Mouse (Mus musculus) MEL (cell line): ENCODE results near the gene Igsf6. TPM values are rescaled to one million over a fixed set of nuclear protein-coding genes. Genes with fewer than 3 reads are reported as not detected.
A peak's percentile ranks its signal among the peaks of the same experiment; 100 is the strongest.

Experiments
- DNase-seq: peaks from one replicate; pipeline ENCODE4 v3.0.0; 2011; ENCODE audit warnings: low read depth, low spot score
- H3K27ac ChIP-seq: 2 replicates; pipeline ENCODE4 v1.5.1; 2012; ENCODE audit warnings: low read depth, mild to moderate bottlenecking, control low read depth, low read length, moderate library complexity; ENCODE audit not compliant: control insufficient read depth
- H3K27me3 ChIP-seq, 2 experiments: fragments of 150-350 bp in 1 of 2; sonication (generic) in 1 of 2; 2 replicates each; pipeline ENCODE4 v1.6.1; 2012; ENCODE audit warnings: low read length in 2 of 2, mild to moderate bottlenecking in 2 of 2, improper control_type of control experiment in 1 of 2, moderate library complexity in 1 of 2; ENCODE audit not compliant: insufficient read depth in 2 of 2, control insufficient read depth in 1 of 2
- H3K36me3 ChIP-seq, 2 experiments: 2 replicates each; pipeline ENCODE4 v1.6.1; 2012 to 2014; ENCODE audit warnings: low read length in 2 of 2, improper control_type of control experiment in 1 of 2, inconsistent platforms in 1 of 2, mild to moderate bottlenecking in 1 of 2; ENCODE audit not compliant: insufficient read depth in 2 of 2, control insufficient read depth in 1 of 2
- H3K4me1 ChIP-seq, 2 experiments: fragments of 150-350 bp in 1 of 2; sonication (generic) in 1 of 2; 2 replicates each; pipeline ENCODE4 v1.6.1; 2012; ENCODE audit warnings: low read length in 2 of 2, improper control_type of control experiment in 1 of 2, mild to moderate bottlenecking in 1 of 2; ENCODE audit not compliant: insufficient read depth in 2 of 2, control insufficient read depth in 1 of 2
- H3K4me3 ChIP-seq, 2 experiments: fragments of 150-350 bp in 1 of 2; sonication (generic) in 1 of 2; 2 replicates each; pipeline ENCODE4 v1.5.1; 2012; ENCODE audit warnings: low read depth in 2 of 2, low read length in 2 of 2, mild to moderate bottlenecking in 2 of 2, moderate library complexity in 2 of 2, control low read depth in 1 of 2, improper control_type of control experiment in 1 of 2; ENCODE audit not compliant: control insufficient read depth in 1 of 2, insufficient read depth in 1 of 2
- H3K79me2 ChIP-seq: 2 replicates; pipeline ENCODE4 v1.6.1; 2012; ENCODE audit warnings: mild to moderate bottlenecking, low read length, moderate library complexity; ENCODE audit not compliant: control insufficient read depth, poor library complexity, insufficient read depth
- H3K9ac ChIP-seq: 2 replicates; pipeline ENCODE4 v1.6.1; 2012; ENCODE audit warnings: low read depth, mild to moderate bottlenecking, control low read depth, low read length, moderate library complexity; ENCODE audit not compliant: control insufficient read depth, poor library complexity, severe bottlenecking
- H3K9me3 ChIP-seq: fragments of 150-350 bp; sonication (generic); replicated peaks from 2 replicates; pipeline ENCODE4 v1.6.1; 2012; ENCODE audit warnings: mild to moderate bottlenecking, low read length, improper control_type of control experiment, moderate library complexity; ENCODE audit not compliant: insufficient read depth
- CHD1 ChIP-seq: IDR thresholded peaks from 2 replicates; pipeline ENCODE4 v1.6.1; 2012; ENCODE audit warnings: low read depth, mild to moderate bottlenecking, inconsistent platforms, low read length, improper control_type of control experiment
- CHD2 ChIP-seq: IDR thresholded peaks from 2 replicates; pipeline ENCODE4 v1.6.1; 2011; ENCODE audit warnings: low read length, improper control_type of control experiment
- CTCF ChIP-seq, 3 experiments: IDR thresholded peaks in 2 of 3; conservative IDR thresholded peaks in 1 of 3; 2 replicates each; pipeline ENCODE4 v1.5.1; 2011 to 2012; ENCODE audit warnings: low read length in 3 of 3, low read depth in 2 of 3, mild to moderate bottlenecking in 2 of 3, improper control_type of control experiment in 1 of 3, inconsistent platforms in 1 of 3, mixed read lengths in 1 of 3, moderate library complexity in 1 of 3; ENCODE audit not compliant: control insufficient read depth in 1 of 3, insufficient read depth in 1 of 3, poor library complexity in 1 of 3, severe bottlenecking in 1 of 3
- E2F4 ChIP-seq: IDR thresholded peaks from 2 replicates; pipeline ENCODE4 v1.6.1; 2011; ENCODE audit warnings: low read depth, low read length, improper control_type of control experiment, borderline replicate concordance
- ETS1 ChIP-seq: IDR thresholded peaks from 2 replicates; pipeline ENCODE4 v1.6.1; 2012; ENCODE audit warnings: low read depth, mild to moderate bottlenecking, inconsistent platforms, low read length, improper control_type of control experiment, moderate library complexity
- KAT2A ChIP-seq: conservative IDR thresholded peaks from 2 replicates; pipeline ENCODE4 v1.6.1; 2012; ENCODE audit warnings: low read depth, low read length, improper control_type of control experiment, inconsistent platforms
- MAFK ChIP-seq: IDR thresholded peaks from 2 replicates; pipeline ENCODE4 v1.6.1; 2011; ENCODE audit warnings: low read depth, mild to moderate bottlenecking, low read length, improper control_type of control experiment, borderline replicate concordance
- MAX ChIP-seq: IDR thresholded peaks from 2 replicates; pipeline ENCODE4 v1.6.1; 2011; ENCODE audit warnings: low read length, improper control_type of control experiment
- MAZ ChIP-seq: IDR thresholded peaks from 2 replicates; pipeline ENCODE4 v1.6.1; 2012; ENCODE audit warnings: low read depth, mild to moderate bottlenecking, inconsistent platforms, low read length, improper control_type of control experiment
- MEF2A ChIP-seq: IDR thresholded peaks from 2 replicates; pipeline ENCODE4 v1.6.1; 2014; ENCODE audit warnings: low read depth, mild to moderate bottlenecking, inconsistent platforms, low read length, improper control_type of control experiment; ENCODE audit not compliant: poor library complexity, insufficient replicate concordance, severe bottlenecking; ENCODE audit errors: extremely low read depth
- MXI1 ChIP-seq: IDR thresholded peaks from 2 replicates; pipeline ENCODE4 v1.6.1; 2011; ENCODE audit warnings: mild to moderate bottlenecking, low read depth, low read length, improper control_type of control experiment
- MYB ChIP-seq: IDR thresholded peaks from 2 replicates; pipeline ENCODE4 v1.6.1; 2011; ENCODE audit warnings: mild to moderate bottlenecking, low read depth, low read length, improper control_type of control experiment
- MYC ChIP-seq: IDR thresholded peaks from 2 replicates; pipeline ENCODE4 v1.6.1; 2011; ENCODE audit warnings: low read depth, mild to moderate bottlenecking, low read length, improper control_type of control experiment, moderate library complexity
- NRF1 ChIP-seq: IDR thresholded peaks from 2 replicates; pipeline ENCODE4 v1.6.1; 2014; ENCODE audit warnings: low read depth, mild to moderate bottlenecking, inconsistent platforms, low read length, improper control_type of control experiment, moderate library complexity; ENCODE audit not compliant: poor library complexity, insufficient read depth, severe bottlenecking
- POLR2A ChIP-seq, 2 experiments: IDR thresholded peaks; 2 replicates each; pipeline ENCODE4 v1.6.1; 2011 to 2012; ENCODE audit warnings: low read length in 2 of 2, mild to moderate bottlenecking in 2 of 2, control low read depth in 1 of 2, improper control_type of control experiment in 1 of 2, low read depth in 1 of 2, moderate library complexity in 1 of 2; ENCODE audit not compliant: control insufficient read depth in 1 of 2, insufficient read depth in 1 of 2, poor library complexity in 1 of 2
- POLR2AphosphoS2 ChIP-seq: IDR thresholded peaks from 2 replicates; pipeline ENCODE4 v1.6.1; 2011; ENCODE audit warnings: low read length, improper control_type of control experiment
- RAD21 ChIP-seq: IDR thresholded peaks from 2 replicates; pipeline ENCODE4 v1.6.1; 2011; ENCODE audit warnings: mild to moderate bottlenecking, low read depth, low read length, improper control_type of control experiment
- SMC3 ChIP-seq: IDR thresholded peaks from 2 replicates; pipeline ENCODE4 v1.6.1; 2011; ENCODE audit warnings: low read depth, low read length, improper control_type of control experiment
- TAL1 ChIP-seq: IDR thresholded peaks from 2 replicates; pipeline ENCODE4 v1.6.1; 2012; ENCODE audit warnings: mild to moderate bottlenecking, inconsistent platforms, low read length, moderate library complexity, mixed read lengths
- TBP ChIP-seq: IDR thresholded peaks from 2 replicates; pipeline ENCODE4 v1.8.0; 2011; ENCODE audit warnings: low read depth, low read length, improper control_type of control experiment
- TCF12 ChIP-seq: IDR thresholded peaks from 2 replicates; pipeline ENCODE4 v1.6.1; 2014; ENCODE audit warnings: low read depth, mild to moderate bottlenecking, inconsistent platforms, low read length, improper control_type of control experiment, moderate library complexity
- USF1 ChIP-seq: IDR thresholded peaks from 2 replicates; pipeline ENCODE4 v1.6.1; 2014; ENCODE audit warnings: low read depth, mild to moderate bottlenecking, inconsistent platforms, low read length, improper control_type of control experiment, moderate library complexity
- ZC3H11A ChIP-seq: IDR thresholded peaks from 2 replicates; pipeline ENCODE4 v1.6.1; 2012; ENCODE audit warnings: low read depth, mild to moderate bottlenecking, inconsistent platforms, low read length, improper control_type of control experiment
- ZKSCAN1 ChIP-seq: IDR thresholded peaks from 2 replicates; pipeline ENCODE4 v1.6.1; 2012; ENCODE audit warnings: low read depth, mild to moderate bottlenecking, inconsistent platforms, low read length, improper control_type of control experiment, moderate library complexity
- ZNF384 ChIP-seq: IDR thresholded peaks from 2 replicates; pipeline ENCODE4 v1.6.1; 2012; ENCODE audit warnings: low read depth, mild to moderate bottlenecking, inconsistent platforms, low read length, improper control_type of control experiment
- polyA plus RNA-seq, 2 experiments: library from polyadenylated mRNA; stranded (reverse) in 1 of 2; unstranded in 1 of 2; fragments of >175 nt in 1 of 2; fragments of >200 nt in 1 of 2; gene quantifications; 2 replicates each; pipeline versions ENCODE4 v1.2.1 to v1.2.4; 2012; ENCODE audit warnings: low replicate concordance in 2 of 2, low read depth in 1 of 2; ENCODE audit not compliant: insufficient read length in 2 of 2, insufficient read depth in 1 of 2, missing spikeins in 1 of 2
- total RNA-seq: library from RNA; depleted of rRNA; stranded (reverse); fragments of 300-350 nt; gene quantifications from 2 replicates; pipeline ENCODE4 v1.2.3, GENCODE M21; 2012

Gene Igsf6
- total and polyA plus RNA-seq, 3 experiments, result 0.08 to 0.42 TPM; not detected in 1

DNA sequence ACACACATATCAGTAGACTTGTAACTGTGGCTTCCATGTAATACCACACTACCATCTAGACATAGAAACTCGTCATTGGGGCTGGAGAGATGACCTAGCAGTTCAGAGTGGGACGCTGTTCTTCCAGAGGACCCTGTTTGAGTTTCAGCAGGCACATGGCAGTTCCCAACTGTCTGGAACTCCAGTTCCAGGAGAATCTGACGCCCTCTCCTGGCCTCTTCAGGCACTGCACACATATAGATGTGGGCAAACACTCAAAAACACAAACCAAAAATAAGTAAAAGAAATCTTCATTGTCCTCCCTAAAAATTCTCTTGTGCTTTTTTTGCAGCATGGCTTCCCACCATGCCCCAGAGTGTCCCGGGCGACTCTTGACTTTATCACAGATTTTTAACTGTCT lies 14.4 kb upstream of the Igsf6 start:
- TF ChIP-seq E2F4 (no peak), USF1 (no peak), ZNF384 (no peak), TCF12 (no peak), RAD21 (peak; percentile 49), CTCF (IDR thresholded peaks at IDR 0.05 in 2 of 3, conservative IDR thresholded peaks at IDR 0.05 in 1 of 3; ENCODE audit: control insufficient read depth in 1 of 3, insufficient read depth in 1 of 3, low read depth in 2 of 3, low read length in 3 of 3, poor library complexity in 1 of 3, severe bottlenecking in 1 of 3) (peak; percentile 50 to 64 (median 62)), CHD1 (no peak), MXI1 (no peak), ZKSCAN1 (no peak), MYC (0 out of 2 replicates have a peak, but pooled peaks have one; percentile 21), MAFK (no peak), MAZ (no peak), POLR2AphosphoS2 (no peak), TBP (no peak), MAX (no peak), CHD2 (no peak), ETS1 (no peak), MEF2A (no peak), NRF1 (no peak), MYB (no peak), TAL1 (no peak), POLR2A (IDR thresholded peaks at IDR 0.05; ENCODE audit: control insufficient read depth in 1 of 2, insufficient read depth in 1 of 2, low read depth in 1 of 2, low read length in 2 of 2, poor library complexity in 1 of 2) (no peak), ZC3H11A (peak; percentile 50), KAT2A (no peak), SMC3 (peak; percentile 71)
- no peak overlapping the region for H3K27ac ChIP-seq
- H3K4me3 ChIP-seq, result no peak overlapping the region
- DNase-seq, result peak; percentile 48
- H3K9ac ChIP-seq, result no peak overlapping the region
- no peaks in the 10 kb centered on the region for H3K36me3 ChIP-seq
- no peaks in the 10 kb centered on the region for H3K27me3 ChIP-seq
- no peaks in the 10 kb centered on the region for H3K9me3 ChIP-seq
- no peaks in the 10 kb centered on the region for H3K79me2 ChIP-seq
- no peaks in the 10 kb centered on the region for H3K4me1 ChIP-seq
